Mouse (Mus musculus) embryonic fibroblast, embryonic 13.5 days (primary cell): Measurements from ENCODE around the gene Kcnd3.

Experiments used
- CTCF ChIP-seq: IDR thresholded peaks from 2 replicates; pipeline ENCODE4 v1.5.1; 2011; ENCODE audit warnings: mild to moderate bottlenecking, control low read depth, low read length, moderate library complexity, borderline replicate concordance; ENCODE audit not compliant: insufficient read depth
- POLR2A ChIP-seq: IDR thresholded peaks from 2 replicates; pipeline ENCODE4 v1.6.1; 2011; ENCODE audit warnings: low read depth, mild to moderate bottlenecking, control low read depth, low read length, moderate library complexity

DNA sequence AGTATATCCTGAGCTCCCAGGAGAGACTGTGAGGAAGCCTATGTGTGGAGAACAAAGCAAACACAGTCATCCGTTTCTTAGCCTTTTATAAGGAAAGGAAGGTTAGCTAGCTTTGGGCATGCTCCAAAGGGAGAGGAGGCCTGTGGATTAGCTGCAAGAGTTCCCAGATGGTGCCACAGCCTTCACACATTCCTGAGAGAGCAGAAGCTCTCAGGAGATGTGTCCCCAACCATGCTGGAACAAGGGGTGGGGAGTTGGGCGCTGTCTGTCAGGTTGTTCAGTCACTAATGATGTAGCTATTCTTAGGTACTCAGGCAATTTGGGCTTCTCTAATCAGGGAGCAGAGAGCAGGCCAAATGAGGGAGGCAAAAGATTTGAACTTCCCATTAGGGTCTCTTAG, 140.1 kb downstream of the Kcnd3 start:
- no peak for TF ChIP-seq CTCF
- no peak for TF ChIP-seq POLR2A
